Mouse (Mus musculus) embryonic fibroblast, embryonic 13.5 days (primary cell): ENCODE data around the gene Lcn11.

Source experiments
- CTCF ChIP-seq: IDR thresholded peaks from 2 replicates; pipeline ENCODE4 v1.5.1; 2011; ENCODE audit warnings: mild to moderate bottlenecking, control low read depth, low read length, moderate library complexity, borderline replicate concordance; ENCODE audit not compliant: insufficient read depth
- POLR2A ChIP-seq: IDR thresholded peaks from 2 replicates; pipeline ENCODE4 v1.6.1; 2011; ENCODE audit warnings: low read depth, mild to moderate bottlenecking, control low read depth, low read length, moderate library complexity

DNA sequence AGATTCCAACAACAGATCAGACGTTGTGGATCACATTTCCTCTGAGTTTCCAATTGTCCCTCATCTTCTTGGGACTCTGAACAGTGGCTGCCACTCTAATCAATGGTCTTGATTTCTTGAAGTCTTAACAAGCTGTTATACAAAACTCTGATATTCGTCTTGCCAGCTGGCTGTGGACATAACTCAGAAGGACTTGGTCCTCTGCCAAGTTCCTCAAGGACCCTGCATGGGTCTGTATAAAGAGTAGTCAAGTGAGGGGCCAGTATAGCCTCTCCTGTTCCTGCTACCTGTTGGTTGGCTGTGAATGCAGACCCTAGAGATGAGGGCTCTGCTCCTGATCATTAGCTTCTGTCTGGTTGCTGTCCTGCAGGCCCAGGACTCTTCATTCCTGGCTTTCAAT, 11.5 kb upstream of the Lcn11 start, which contains the start of gene Lcn3:
- TF ChIP-seq CTCF = no peak
- no peak for TF ChIP-seq POLR2A
